Mouse (Mus musculus) heart, postnatal 0 days (tissue): ENCODE measurements at regions not wholly inside any gene's neighbourhood (a gene's known extent, or its start where the extent isn't known, plus 50 kb on each side); places are given as distances from the start of the nearest gene placed in this dataset.

Experiments used
- CTCF ChIP-seq: IDR thresholded peaks from 2 replicates; pipeline ENCODE4 v1.5.1; 2016; ENCODE audit warnings: antibody characterized with exemption, control low read depth, low read depth
- EP300 ChIP-seq: IDR thresholded peaks from 2 replicates; pipeline ENCODE4 v1.6.1; 2016; ENCODE audit warnings: antibody characterized with exemption, low read depth

DNA sequence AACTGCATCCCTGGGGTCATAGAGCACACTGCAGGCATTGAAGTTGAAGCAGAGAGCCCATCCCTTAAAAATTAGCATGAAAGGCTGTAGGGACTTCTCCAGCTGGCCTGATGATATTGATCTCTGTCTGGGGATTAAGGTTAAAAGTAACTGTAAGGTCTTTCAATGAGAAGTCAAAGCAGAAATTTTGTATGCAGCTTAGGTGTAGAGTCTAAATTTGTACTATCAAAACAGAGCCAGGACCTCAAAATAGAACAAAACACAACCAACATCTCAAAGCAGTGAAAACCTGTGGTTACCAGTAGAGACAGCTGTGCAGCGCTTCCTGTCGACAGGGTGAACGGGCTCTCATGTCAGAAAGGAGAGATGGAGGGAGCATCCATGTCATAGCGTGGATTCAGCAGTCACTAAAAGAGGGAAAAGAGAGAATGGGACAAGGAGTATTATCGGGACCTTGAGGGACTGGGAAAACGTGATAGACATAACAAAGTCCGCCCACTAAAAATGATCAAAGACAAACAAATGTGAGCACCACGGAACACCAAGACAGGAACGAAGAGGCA lies 57.5 kb upstream of the Dap start:
- TF ChIP-seq EP300 = no peak
- TF ChIP-seq CTCF = no peak
